Mouse (Mus musculus): ENCODE results near the gene Wrap73.

GRCm38 (mm10) chr4:154144712-154145111, 2.5 kb downstream of the Wrap73 start:
- no peak for TF ChIP-seq CTCF (conservative IDR thresholded peaks at IDR 0.05; ENCODE audit: insufficient read depth, insufficient read length, low read depth, low read length)
- TF ChIP-seq POLR2A (IDR thresholded peaks at IDR 0.05; ENCODE audit: low read depth, low read length) = no peak
